Mouse (Mus musculus): ENCODE measurements around the gene Pdgfc. TPM values are rescaled to one million over a fixed set of nuclear protein-coding genes. Genes with fewer than 3 reads are reported as not detected.
"Not testable (repeated sequence)": the region's sequence is repeated elsewhere in the genome, so short reads cannot be mapped to it uniquely, and the experiment has no call there.

The Pdgfc gene
- polyA plus RNA-seq, 1 experiment = not detected

DNA sequence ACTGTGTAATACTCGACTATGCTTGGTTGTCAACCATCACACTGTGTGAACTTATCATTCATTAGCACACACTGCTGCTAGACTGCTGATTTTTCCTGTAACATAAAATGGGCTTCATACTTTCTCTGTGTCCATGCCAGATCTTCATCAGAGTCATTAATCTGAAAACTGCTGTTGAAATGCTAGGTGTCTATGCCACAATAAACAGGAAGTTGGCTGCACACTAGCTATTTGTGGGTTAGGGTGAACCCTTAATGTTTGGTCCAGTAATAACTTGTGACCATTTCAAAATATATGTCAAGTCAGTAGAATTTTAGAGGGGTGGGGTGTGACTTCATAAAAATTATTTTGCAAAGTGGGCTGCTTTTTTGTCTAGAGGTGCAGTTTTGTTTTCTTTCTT is 84.4 kb downstream of the Pdgfc start:
- H3K4me1 ChIP-seq (ENCODE audit: control insufficient read depth) = no peaks in the 10 kb centered on the region
- H3K27me3 ChIP-seq (ENCODE audit: control insufficient read depth) = no peaks in the 10 kb centered on the region
- H3K4me3 ChIP-seq (replicated peaks) = no peak overlapping the region
- no peak for TF ChIP-seq GATA1 (IDR thresholded peaks at IDR 0.05; ENCODE audit: low read length)
- no peak for TF ChIP-seq TAL1 (IDR thresholded peaks at IDR 0.05; ENCODE audit: low read length)
- H3K36me3 ChIP-seq (ENCODE audit: control insufficient read depth) = no peaks in the 10 kb centered on the region
- no peaks in the 10 kb centered on the region for H3K9me3 ChIP-seq (ENCODE audit: control insufficient read depth, low read length)

DNA sequence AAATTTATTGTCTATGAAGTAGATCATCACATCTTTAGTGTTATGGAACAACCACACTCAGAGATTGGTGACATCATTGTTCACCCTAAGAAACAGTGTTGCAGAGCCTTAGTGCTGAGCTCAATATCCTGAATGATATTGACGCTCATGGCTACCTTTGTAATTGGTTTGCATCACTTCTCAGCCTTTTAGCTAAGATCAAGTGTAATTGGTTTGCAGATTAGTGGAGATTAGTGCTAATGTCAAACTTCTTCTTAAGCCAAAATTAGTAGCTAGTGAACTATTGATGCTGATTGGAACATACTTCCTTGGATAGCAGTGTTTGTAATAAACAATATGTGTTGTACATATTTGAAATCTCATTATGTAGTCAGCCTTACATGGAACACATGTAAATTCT is 85.5 kb downstream of the Pdgfc start:
- no peaks in the 10 kb centered on the region for H3K4me1 ChIP-seq (ENCODE audit: control insufficient read depth)
- H3K36me3 ChIP-seq (ENCODE audit: control insufficient read depth) = no peaks in the 10 kb centered on the region
- no peak overlapping the region for H3K4me3 ChIP-seq (replicated peaks)
- H3K27me3 ChIP-seq (ENCODE audit: control insufficient read depth) = no peaks in the 10 kb centered on the region
- no peaks in the 10 kb centered on the region for H3K9me3 ChIP-seq (ENCODE audit: control insufficient read depth, low read length)
- TF ChIP-seq GATA1 (IDR thresholded peaks at IDR 0.05; ENCODE audit: low read length) (no peak), TAL1 (IDR thresholded peaks at IDR 0.05; ENCODE audit: low read length) (no peak)

DNA sequence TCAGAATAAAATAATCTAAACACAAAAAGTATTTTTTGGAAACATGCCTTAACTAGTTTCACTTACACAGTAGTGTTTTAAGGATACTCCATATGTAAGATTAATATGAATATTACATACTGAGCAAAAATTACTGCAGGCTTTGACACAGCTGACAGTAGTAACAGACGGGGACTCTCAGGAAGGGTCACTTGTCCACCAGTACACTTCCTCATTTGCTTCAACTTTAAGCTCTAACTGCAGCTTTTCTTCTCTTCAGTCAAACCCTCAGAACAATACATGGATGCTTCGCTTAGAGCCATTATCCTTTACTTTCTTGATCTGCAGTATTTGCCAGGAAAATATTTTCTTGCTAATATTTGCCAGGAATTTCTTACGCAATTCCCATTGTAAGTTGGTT is 87.2 kb downstream of the Pdgfc start:
- TF ChIP-seq GATA1 (IDR thresholded peaks at IDR 0.05; ENCODE audit: low read length) = no peak
- no peak for TF ChIP-seq TAL1 (IDR thresholded peaks at IDR 0.05; ENCODE audit: low read length)
- no peak overlapping the region for H3K4me3 ChIP-seq (replicated peaks)
- no peaks in the 10 kb centered on the region for H3K36me3 ChIP-seq (ENCODE audit: control insufficient read depth)
- no peaks in the 10 kb centered on the region for H3K9me3 ChIP-seq (ENCODE audit: control insufficient read depth, low read length)
- H3K27me3 ChIP-seq (ENCODE audit: control insufficient read depth) = no peaks in the 10 kb centered on the region
- H3K4me1 ChIP-seq (ENCODE audit: control insufficient read depth) = no peaks in the 10 kb centered on the region

GRCm38 (mm10) chr3:81127013-81127412 is 90.8 kb downstream of the Pdgfc start:
- H3K4me3 ChIP-seq (replicated peaks) = no peak overlapping the region
- H3K36me3 ChIP-seq (ENCODE audit: control insufficient read depth) = no peaks in the 10 kb centered on the region
- no peaks in the 10 kb centered on the region for H3K4me1 ChIP-seq (ENCODE audit: control insufficient read depth)
- TF ChIP-seq TAL1 (IDR thresholded peaks at IDR 0.05; ENCODE audit: low read length) (no peak), GATA1 (IDR thresholded peaks at IDR 0.05; ENCODE audit: low read length) (no peak)
- H3K27me3 ChIP-seq (ENCODE audit: control insufficient read depth) = no peaks in the 10 kb centered on the region
- H3K9me3 ChIP-seq (ENCODE audit: control insufficient read depth, low read length) = no peaks in the 10 kb centered on the region

GRCm38 (mm10) chr3:81136985-81137384 is 100.8 kb downstream of the Pdgfc start:
- Histone ChIP-seq H3K36me3 (ENCODE audit: control insufficient read depth) (no peaks in the 10 kb centered on the region), H3K9me3 (ENCODE audit: control insufficient read depth, low read length) (no peaks in the 10 kb centered on the region), H3K4me1 (ENCODE audit: control insufficient read depth) (no peaks in the 10 kb centered on the region)

DNA sequence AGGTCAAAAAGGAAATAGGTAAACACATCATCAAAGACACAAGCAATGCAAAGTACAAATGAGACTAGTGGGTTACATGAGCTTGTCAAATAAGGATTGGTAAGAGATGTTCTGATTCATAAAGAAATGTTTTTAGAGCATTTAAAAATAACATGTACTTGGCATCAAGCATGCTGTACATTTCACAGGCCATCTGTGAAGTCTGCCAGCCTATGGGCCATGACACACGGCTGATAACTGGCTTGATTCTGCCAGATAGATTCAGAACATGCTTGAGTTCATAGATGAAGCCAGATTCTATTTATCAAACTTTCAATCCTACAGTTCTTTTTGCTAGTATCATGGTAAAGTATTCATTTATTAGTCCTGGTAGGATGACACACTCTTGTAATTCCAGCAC is 101.8 kb downstream of the Pdgfc start:
- not testable (repeated sequence) for H3K4me3 ChIP-seq (replicated peaks); H3K9me3 ChIP-seq (ENCODE audit: control insufficient read depth, low read length); H3K27me3 ChIP-seq (ENCODE audit: control insufficient read depth); H3K4me1 ChIP-seq (ENCODE audit: control insufficient read depth); H3K36me3 ChIP-seq (ENCODE audit: control insufficient read depth)

More at GRCm38 (mm10) chr3:81136985-81137384, 100.8 kb downstream of the Pdgfc start:
- H3K4me3 ChIP-seq (replicated peaks) = no peak overlapping the region
- no peaks in the 10 kb centered on the region for H3K27me3 ChIP-seq (ENCODE audit: control insufficient read depth)
- no peak for TF ChIP-seq GATA1 (IDR thresholded peaks at IDR 0.05; ENCODE audit: low read length)
- TF ChIP-seq TAL1 (IDR thresholded peaks at IDR 0.05; ENCODE audit: low read length) = no peak

GRCm38 (mm10) chr3:81143730-81144129 is 107.5 kb downstream of the Pdgfc start:
- Histone ChIP-seq H3K36me3 (ENCODE audit: control insufficient read depth) (no peaks in the 10 kb centered on the region), H3K9me3 (ENCODE audit: control insufficient read depth, low read length) (no peaks in the 10 kb centered on the region), H3K4me3 (replicated peaks) (no peak overlapping the region), H3K27me3 (ENCODE audit: control insufficient read depth) (no peaks in the 10 kb centered on the region), H3K4me1 (ENCODE audit: control insufficient read depth) (no peaks in the 10 kb centered on the region)
- no peak for TF ChIP-seq GATA1 (IDR thresholded peaks at IDR 0.05; ENCODE audit: low read length)
- TF ChIP-seq TAL1 (IDR thresholded peaks at IDR 0.05; ENCODE audit: low read length) = no peak

- Histone ChIP-seq H3K4me3 (replicated peaks) (no peak overlapping the region), H3K27me3 (ENCODE audit: control insufficient read depth) (no peaks in the 10 kb centered on the region), H3K4me1 (ENCODE audit: control insufficient read depth) (no peaks in the 10 kb centered on the region), H3K9me3 (ENCODE audit: control insufficient read depth, low read length) (no peaks in the 10 kb centered on the region), H3K36me3 (ENCODE audit: control insufficient read depth) (no peaks in the 10 kb centered on the region)
- TF ChIP-seq TAL1 (IDR thresholded peaks at IDR 0.05; ENCODE audit: low read length) (no peak), GATA1 (IDR thresholded peaks at IDR 0.05; ENCODE audit: low read length) (no peak)
These were observed 112.9 kb downstream of the Pdgfc start for GRCm38 (mm10) chr3:81149109-81149521.

GRCm38 (mm10) chr3:81150228-81150627 is 114.0 kb downstream of the Pdgfc start:
- H3K36me3 ChIP-seq (ENCODE audit: control insufficient read depth) = no peaks in the 10 kb centered on the region
- H3K4me3 ChIP-seq (replicated peaks) = no peak overlapping the region
- no peaks in the 10 kb centered on the region for H3K9me3 ChIP-seq (ENCODE audit: control insufficient read depth, low read length)

GRCm38 (mm10) chr3:81154420-81154819 is 118.2 kb downstream of the Pdgfc start:
- Histone ChIP-seq H3K9me3 (ENCODE audit: control insufficient read depth, low read length) (no peaks in the 10 kb centered on the region), H3K4me1 (ENCODE audit: control insufficient read depth) (no peaks in the 10 kb centered on the region), H3K27me3 (ENCODE audit: control insufficient read depth) (no peaks in the 10 kb centered on the region), H3K4me3 (replicated peaks) (no peak overlapping the region), H3K36me3 (ENCODE audit: control insufficient read depth) (no peaks in the 10 kb centered on the region)
- no peak for TF ChIP-seq TAL1 (IDR thresholded peaks at IDR 0.05; ENCODE audit: low read length)
- no peak for TF ChIP-seq GATA1 (IDR thresholded peaks at IDR 0.05; ENCODE audit: low read length)

More at GRCm38 (mm10) chr3:81150228-81150627, 114.0 kb downstream of the Pdgfc start:
- Histone ChIP-seq H3K27me3 (ENCODE audit: control insufficient read depth) (no peaks in the 10 kb centered on the region), H3K4me1 (ENCODE audit: control insufficient read depth) (no peaks in the 10 kb centered on the region)
- no peak for TF ChIP-seq TAL1 (IDR thresholded peaks at IDR 0.05; ENCODE audit: low read length)
- TF ChIP-seq GATA1 (IDR thresholded peaks at IDR 0.05; ENCODE audit: low read length) = no peak

Measured in erythroblast, embryonic 14.5 days (primary cell).